47 mouse cellular contexts compared by ENCODE assay signal in genomic region chr9:78400570-78400969, GRCm38 (mm10). TPM values are rescaled to one million over a fixed set of nuclear protein-coding genes. Genes with fewer than 3 reads are reported as not detected.
"Had no signal": no experiment of that assay in that cellular context is flagged by ENCODE, and none has a peak within 500 bp of the region (broad histone marks: within the 10 kb centered on the region; RNA-seq: fewer than 3 reads in every experiment).

No protein-coding gene starts in this region.

- DNase-seq: heart, postnatal 14 days; heart, postnatal 36 days; heart, postnatal 4 days; kidney, adult 11 months; kidney, adult 18-20 months; kidney, adult 2 months; kidney, adult 8-10 months; kidney, adult 9 months; kidney, postnatal 10 days; kidney, postnatal 14 days; kidney, postnatal 25 days; kidney, postnatal 36 days; kidney, postnatal 4 days; layer of hippocampus, adult 9-11 months; layer of hippocampus, postnatal 36 days had no signal

- ATAC-seq: hindbrain, embryonic 16.5 days; hindbrain, postnatal 0 days; inflammation-experienced regulatory T-cells, adult 6 months had no signal

- H3K9ac ChIP-seq: heart, embryonic 12.5 days; heart, embryonic 13.5 days; heart, embryonic 15.5 days; hindbrain, embryonic 12.5 days; hindbrain, embryonic 13.5 days; hindbrain, embryonic 14.5 days; hindbrain, embryonic 15.5 days; kidney, embryonic 15.5 days had no signal

- H3K9me3 ChIP-seq: heart, embryonic 10.5 days; heart, embryonic 12.5 days; heart, embryonic 13.5 days; heart, embryonic 15.5 days; hindbrain, embryonic 10.5 days; hindbrain, embryonic 12.5 days; hindbrain, embryonic 13.5 days; hindbrain, embryonic 15.5 days; kidney, embryonic 15.5 days had no signal

- H3K4me3 ChIP-seq: heart, embryonic 10.5 days; heart, embryonic 12.5 days; heart, embryonic 13.5 days; heart, embryonic 15.5 days; hindbrain, embryonic 10.5 days; hindbrain, embryonic 12.5 days; hindbrain, embryonic 13.5 days; hindbrain, embryonic 15.5 days; kidney, embryonic 15.5 days; layer of hippocampus, adult 2 months; left cerebral cortex, adult 2 months had no signal

- H3K36me3 ChIP-seq: heart, embryonic 10.5 days; heart, embryonic 12.5 days; heart, embryonic 13.5 days; heart, embryonic 15.5 days; hindbrain, embryonic 10.5 days; hindbrain, embryonic 12.5 days; hindbrain, embryonic 13.5 days; hindbrain, embryonic 15.5 days; kidney, embryonic 15.5 days had no signal

- H3K4me2 ChIP-seq: heart, embryonic 11.5 days; heart, embryonic 12.5 days; heart, embryonic 13.5 days; heart, embryonic 15.5 days; hindbrain, embryonic 12.5 days; hindbrain, embryonic 13.5 days; hindbrain, embryonic 14.5 days; hindbrain, embryonic 15.5 days; kidney, embryonic 15.5 days had no signal

- H3K27ac ChIP-seq: heart, embryonic 10.5 days; heart, embryonic 13.5 days; heart, embryonic 15.5 days; hindbrain, embryonic 10.5 days; hindbrain, embryonic 12.5 days; hindbrain, embryonic 13.5 days; hindbrain, embryonic 14.5 days; hindbrain, embryonic 15.5 days; hindbrain, postnatal 0 days; kidney, embryonic 15.5 days; kidney, postnatal 0 days; layer of hippocampus, adult 2 months; left cerebral cortex, adult 2 months had no signal

RNA-seq across cellular contexts. Expression of gene Ddx43, which starts 5.0 kb away (rescaled TPM):
- total RNA-seq: heart, adult 8-10 months; heart, postnatal 14 days; heart, postnatal 25 days; heart, postnatal 36 days; heart, postnatal 4 days; hindbrain, postnatal 0 days; layer of hippocampus, adult 18-20 months; layer of hippocampus, adult 2 months; layer of hippocampus, postnatal 36 days; left cerebral cortex, adult 18-20 months had no signal
- polyA plus RNA-seq: heart, embryonic 11.5 days; heart, postnatal 0 days; kidney, adult 2 months had no signal

RNA-seq across cellular contexts. Expression of gene Ooep, which starts 22.0 kb away (rescaled TPM):
- total RNA-seq: heart, adult 8-10 months; heart, postnatal 14 days; heart, postnatal 25 days; heart, postnatal 36 days; heart, postnatal 4 days; hematopoietic stem cell, adult 5-6 weeks; layer of hippocampus, adult 18-20 months; layer of hippocampus, postnatal 25 days; layer of hippocampus, postnatal 36 days; left cerebral cortex, adult 18-20 months; left cerebral cortex, adult 2 months; left cerebral cortex, adult 8-10 months had no signal
- polyA plus RNA-seq: inflammation-experienced regulatory T-cells, adult 6 months had no signal

RNA-seq across cellular contexts. Expression of gene Dppa5a, which starts 32.6 kb away (rescaled TPM):
- total RNA-seq: heart, adult 8-10 months; heart, postnatal 14 days; heart, postnatal 25 days; heart, postnatal 36 days; heart, postnatal 4 days; hematopoietic stem cell, adult 5-6 weeks; layer of hippocampus, adult 18-20 months; layer of hippocampus, adult 2 months; layer of hippocampus, postnatal 10 days; layer of hippocampus, postnatal 14 days; layer of hippocampus, postnatal 25 days; layer of hippocampus, postnatal 36 days; left cerebral cortex, adult 18-20 months; left cerebral cortex, adult 2 months had no signal
- polyA plus RNA-seq: heart, embryonic 10.5 days; heart, embryonic 11.5 days; heart, embryonic 12.5 days; heart, embryonic 13.5 days; heart, embryonic 14.5 days; heart, embryonic 15.5 days; heart, embryonic 16.5 days; heart, postnatal 0 days; inflammation-experienced regulatory T-cells, adult 6 months; intestine, embryonic 14.5 days; kidney, adult 2 months; kidney, embryonic 14.5 days; kidney, embryonic 15.5 days had no signal

RNA-seq across cellular contexts. Expression of gene Gsta2, which starts 45.0 kb away (rescaled TPM):
- total RNA-seq: heart, postnatal 14 days; heart, postnatal 4 days; hematopoietic stem cell, adult 5-6 weeks; hindbrain, postnatal 0 days; layer of hippocampus, adult 18-20 months; layer of hippocampus, adult 2 months; layer of hippocampus, postnatal 10 days; layer of hippocampus, postnatal 14 days; layer of hippocampus, postnatal 25 days; layer of hippocampus, postnatal 36 days; left cerebral cortex, adult 2 months; left cerebral cortex, adult 8-10 months had no signal
- polyA plus RNA-seq: heart, embryonic 10.5 days; heart, embryonic 11.5 days; heart, embryonic 12.5 days; heart, embryonic 13.5 days; heart, embryonic 14.5 days; heart, embryonic 15.5 days; heart, postnatal 0 days; hindbrain, embryonic 10.5 days; hindbrain, embryonic 11.5 days; hindbrain, embryonic 12.5 days; hindbrain, embryonic 13.5 days; hindbrain, embryonic 14.5 days; hindbrain, embryonic 15.5 days; hindbrain, embryonic 16.5 days; hindbrain, postnatal 0 days; inflammation-experienced regulatory T-cells, adult 6 months had no signal
